Mouse (Mus musculus) adrenal gland, adult 10 weeks (tissue): ENCODE measurements around the gene Qpctl. TPM values are rescaled to one million over a fixed set of nuclear protein-coding genes. Genes with fewer than 3 reads are reported as not detected.

ENCODE experiments used
- polyA plus RNA-seq: library from polyadenylated mRNA; stranded (reverse); fragments of 350-450 nt; fragmentation: Illumina TruSeq; extraction: RNeasy Lipid Tissue Mini Kit (QIAGEN cat#74804); gene quantifications from one replicate; pipeline ENCODE4 v1.2.3, GENCODE M21; 2014; ENCODE audit warnings: low read depth, low replicate concordance

The Qpctl gene
- polyA plus RNA-seq = 10.5 TPM

DNA sequence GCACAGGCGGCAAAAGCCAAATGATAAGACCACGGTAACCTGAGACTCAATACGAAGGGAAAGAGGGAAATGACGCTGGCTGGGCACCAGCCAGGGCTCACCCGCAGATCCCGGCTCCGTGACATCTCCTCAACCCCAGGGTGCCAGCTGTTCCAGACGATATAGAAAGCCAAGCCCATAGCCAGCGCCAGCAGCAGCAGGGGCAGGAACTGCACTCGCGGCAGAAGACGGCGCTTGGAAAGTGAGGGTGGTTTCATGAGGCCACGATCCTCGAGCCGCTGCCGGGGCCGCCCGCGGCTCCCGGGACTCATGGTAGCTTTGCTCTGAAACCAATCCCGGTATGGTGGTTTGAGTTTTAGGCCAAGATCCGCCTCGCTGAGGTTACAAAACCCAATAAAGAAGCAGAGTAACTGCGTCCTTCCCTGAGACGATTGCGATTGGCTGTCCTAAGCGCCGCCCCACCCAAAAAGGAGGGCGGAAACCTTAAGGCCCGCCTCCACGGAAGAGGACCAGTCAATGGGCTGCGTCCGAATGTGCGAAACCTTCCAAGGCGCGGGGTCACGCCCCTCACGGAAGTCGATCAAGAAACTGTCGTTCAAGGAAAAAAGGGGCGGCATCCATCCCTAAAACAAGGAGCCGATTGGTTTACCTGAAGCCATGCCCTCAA is at the start of gene Qpctl:
Gene Qpctl, minus strand, starts transcription at position 417 of the 667 bp plus-strand sequence.

DNA sequence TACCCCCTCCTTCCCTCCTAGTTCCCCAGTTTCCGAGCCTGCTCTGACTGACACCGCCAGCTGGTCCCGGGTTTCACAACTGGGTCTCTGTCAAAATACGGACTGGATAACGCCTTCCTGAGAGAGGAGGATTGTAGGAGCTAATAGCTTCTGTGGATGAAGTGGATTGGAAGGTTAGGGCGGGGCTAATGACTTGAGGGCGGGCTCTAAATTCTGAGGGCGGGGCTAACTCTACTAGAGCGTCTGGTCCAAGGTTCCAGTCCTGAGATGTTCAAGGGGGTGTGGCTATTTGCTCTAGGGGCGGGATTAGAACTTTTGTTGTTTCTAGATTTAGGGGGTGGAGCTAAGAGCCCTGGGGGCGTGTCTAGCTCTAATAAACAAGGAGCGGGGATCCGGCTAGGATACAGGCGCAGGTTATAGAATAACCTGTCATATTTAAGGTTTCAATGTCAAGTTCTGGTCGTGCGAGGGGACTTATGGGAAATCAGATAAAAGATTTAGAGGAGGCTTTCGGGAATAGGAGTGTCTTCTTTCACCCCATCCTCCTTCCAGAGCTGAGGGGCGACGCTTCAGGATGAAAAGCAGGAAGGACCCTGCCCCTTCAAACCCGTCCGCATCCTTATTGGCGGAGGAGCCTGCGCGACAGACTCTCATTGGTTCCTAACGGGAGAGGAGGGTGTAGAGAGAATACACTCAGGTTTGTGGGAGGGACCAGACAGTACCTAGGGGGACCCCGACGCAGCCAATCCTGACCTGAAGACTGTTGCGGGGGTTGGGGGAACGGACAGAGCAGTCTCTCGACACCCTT is 26.8 kb upstream of the Qpctl start, which contains the start of gene Eml2:
Gene Eml2, plus strand, starts transcription at position 714 of the 808 bp plus-strand sequence.

DNA sequence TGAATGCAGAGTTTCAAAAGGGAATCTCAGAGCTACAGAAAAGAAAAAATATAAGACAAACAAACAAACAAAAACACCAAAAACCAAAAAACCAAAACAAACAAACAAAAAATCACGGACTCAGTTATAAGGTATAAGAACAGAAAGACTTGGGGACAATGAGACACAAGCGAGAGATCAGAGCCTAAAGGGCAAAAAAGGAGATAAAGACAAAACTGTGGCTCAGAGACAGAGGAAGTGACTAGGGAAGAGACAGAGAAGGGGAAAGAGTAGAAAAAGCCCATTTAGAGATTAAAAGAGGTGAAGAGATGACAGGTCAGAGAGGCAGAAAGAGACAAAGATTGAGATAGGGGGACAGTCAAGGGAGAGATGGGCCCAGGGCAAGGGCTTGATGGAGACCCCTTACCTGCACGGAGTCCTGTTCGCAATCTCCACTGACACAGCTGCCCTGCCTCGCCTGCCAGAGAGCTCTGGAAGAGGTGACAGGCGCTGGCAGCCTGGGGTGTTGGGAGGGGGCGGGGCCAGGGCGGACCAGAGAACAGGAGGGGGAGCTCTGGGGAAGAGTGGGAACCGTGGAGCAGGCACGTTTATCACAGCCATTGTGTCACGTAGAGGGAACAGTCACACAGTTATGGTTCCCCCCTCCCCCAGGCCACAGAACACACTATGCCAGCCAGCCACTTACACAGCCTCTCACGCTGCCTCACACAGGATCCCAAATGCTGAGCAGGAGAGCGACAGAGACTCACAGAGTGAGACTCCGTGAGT is 16.7 kb upstream of the Qpctl start, which contains the start of gene Gipr:
Gene Gipr, minus strand, starts transcription at position 472 of the 768 bp plus-strand sequence.

DNA sequence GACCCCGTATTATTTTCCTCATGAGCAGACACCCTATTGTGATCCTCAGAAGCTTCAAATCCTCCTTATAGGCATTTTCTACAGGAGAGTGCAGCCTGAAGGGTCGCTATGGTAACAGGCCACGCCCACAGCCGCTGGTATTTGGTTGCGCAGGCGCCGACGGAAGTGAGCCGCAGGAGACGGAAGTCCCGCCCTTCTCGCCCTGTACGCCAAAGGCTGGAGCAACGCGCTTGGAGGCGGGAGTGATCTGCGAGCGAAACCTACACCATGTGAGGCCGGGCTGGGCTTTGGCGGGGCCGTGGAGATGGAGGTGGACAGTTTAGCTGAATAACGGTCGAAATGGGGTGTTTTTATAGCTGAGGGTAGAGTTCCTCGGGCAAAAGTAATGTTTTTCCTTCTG is 535 bp upstream of the Qpctl start, which contains the start of gene Snrpd2:
Gene Snrpd2, plus strand, starts transcription at position 97 of the 400 bp plus-strand sequence.

DNA sequence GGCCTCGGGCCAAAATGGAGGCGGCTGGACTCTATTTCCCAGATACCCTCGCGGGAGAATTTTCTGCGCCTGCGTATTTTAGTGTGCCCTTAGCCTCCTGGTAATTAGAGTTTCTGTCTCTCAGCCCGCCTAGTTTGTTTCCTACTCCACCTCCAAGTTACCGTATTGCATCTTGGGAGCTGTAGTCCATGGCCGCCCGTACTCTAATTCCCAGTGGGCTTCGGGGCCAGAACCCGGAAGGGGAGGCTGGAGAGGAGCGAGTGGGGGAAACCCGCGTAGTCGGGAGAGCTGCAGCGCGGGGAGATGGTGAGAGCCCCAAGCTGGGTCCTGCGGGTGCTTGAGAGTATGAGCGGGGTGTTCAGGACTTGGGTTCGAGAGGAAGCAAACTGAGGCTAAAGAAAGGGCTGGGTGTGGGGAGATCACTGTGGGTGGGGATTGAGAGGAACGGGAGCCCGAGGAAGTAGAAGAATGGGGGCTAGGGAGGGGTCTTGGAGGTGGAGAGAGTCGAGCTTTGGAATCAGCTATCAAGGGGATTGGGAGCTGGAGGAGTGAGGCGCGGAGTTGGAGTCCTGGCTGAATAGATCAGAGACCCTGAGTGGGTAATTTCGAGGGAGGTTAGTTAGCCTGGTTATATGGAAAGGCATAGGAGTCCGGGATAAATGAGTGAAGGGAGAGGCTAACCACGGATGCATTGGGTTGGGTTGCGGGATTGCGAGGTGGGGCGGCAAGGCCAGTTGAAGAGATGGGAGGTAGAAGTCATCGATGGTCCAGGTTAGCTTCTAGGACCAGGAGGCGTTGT is 29.3 kb downstream of the Qpctl start, which contains the start of gene Fbxo46:
Gene Fbxo46, plus strand, starts transcription at position 229 of the 799 bp plus-strand sequence.

DNA sequence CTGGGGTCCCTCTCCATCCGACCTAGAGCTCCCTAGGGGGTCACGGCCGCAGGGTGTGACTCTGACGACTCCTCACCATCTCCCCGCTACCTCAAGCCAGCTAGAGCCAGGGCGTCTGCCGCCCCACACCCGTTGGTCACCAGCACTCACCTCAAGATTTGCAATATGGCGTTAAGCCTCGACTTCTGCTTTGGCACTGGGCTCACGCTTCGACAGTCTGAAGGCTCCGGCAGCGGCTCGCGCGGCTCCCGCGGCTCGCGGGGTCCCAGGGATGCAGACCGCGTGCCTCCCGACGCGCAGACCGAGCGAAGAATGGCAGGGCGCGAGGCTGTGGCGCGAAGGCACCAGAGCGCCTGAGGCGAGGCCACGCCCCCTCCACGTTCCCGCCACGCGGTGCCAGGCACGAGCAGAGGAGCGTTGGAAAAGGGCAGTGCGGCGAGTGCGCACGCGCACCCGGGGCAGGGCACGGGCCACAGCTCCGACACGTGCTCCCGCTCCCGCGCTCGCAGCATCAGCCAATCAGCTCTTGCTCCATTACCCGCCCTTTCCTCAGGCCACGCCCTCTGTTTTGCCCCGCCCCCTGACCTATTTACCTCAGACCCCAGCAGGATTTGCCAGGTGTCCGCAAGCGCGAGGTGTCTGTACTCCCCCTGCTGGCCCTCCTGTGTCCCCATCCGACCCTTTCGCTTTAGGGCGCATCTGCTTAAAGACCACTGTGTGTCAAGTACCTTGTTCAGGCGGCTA is 30.9 kb downstream of the Qpctl start, which contains the start of gene Gm4969:
Gene Gm4969, minus strand, starts transcription at position 341 of the 744 bp plus-strand sequence.

DNA sequence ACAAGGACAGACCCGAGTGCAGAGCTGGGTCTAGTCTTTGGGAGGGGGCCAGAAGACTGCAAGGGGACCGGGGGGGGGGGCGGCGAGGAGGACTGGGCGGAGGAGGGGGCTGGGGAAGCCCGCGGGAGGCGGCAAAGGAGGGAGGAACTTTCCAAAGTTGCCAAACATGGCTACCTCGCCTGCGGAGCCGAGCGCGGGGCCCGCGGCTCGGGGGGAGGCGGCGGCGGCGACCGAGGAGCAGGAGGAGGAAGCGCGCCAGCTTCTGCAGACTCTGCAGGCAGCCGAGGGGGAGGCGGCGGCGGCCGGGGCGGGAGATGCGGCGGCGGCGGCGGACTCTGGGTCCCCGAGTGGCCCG is 54.6 kb downstream of the Qpctl start, which contains the start of gene Six5:
Gene Six5, plus strand, starts transcription at position 124 of the 355 bp plus-strand sequence.

Other genes with a start within 250 kb of the Qpctl start
- not detected for gene Ccdc61, start 238.9 kb downstream of the Qpctl start, polyA plus RNA-seq
- gene Nova2, start 223.4 kb downstream of the Qpctl start, polyA plus RNA-seq = 0.93 TPM
- not detected for gene Nanos2, start 161.9 kb downstream of the Qpctl start, polyA plus RNA-seq
- not detected for gene Mypop, start 158.0 kb downstream of the Qpctl start, polyA plus RNA-seq
- gene Irf2bp1, start 145.2 kb downstream of the Qpctl start, polyA plus RNA-seq = 2.5 TPM
- gene Foxa3, start 125.8 kb downstream of the Qpctl start, polyA plus RNA-seq = not detected
- gene Sympk, start 124.9 kb downstream of the Qpctl start, polyA plus RNA-seq = 7.6 TPM
- gene Rsph6a, start 94.6 kb downstream of the Qpctl start, polyA plus RNA-seq = not detected
- gene Dmwd, start 73.1 kb downstream of the Qpctl start, polyA plus RNA-seq = 1.3 TPM
- 11.7 TPM for gene Dmpk, start 65.4 kb downstream of the Qpctl start, polyA plus RNA-seq
- gene Six5, start 54.7 kb downstream of the Qpctl start, polyA plus RNA-seq = 1.5 TPM
- gene Gm4969, start 30.9 kb downstream of the Qpctl start, polyA plus RNA-seq = not detected
- 0.82 TPM for gene Fbxo46, start 29.4 kb downstream of the Qpctl start, polyA plus RNA-seq
- 2.0 TPM for gene Snrpd2, start 431 bp upstream of the Qpctl start, polyA plus RNA-seq
- gene Gipr, start 16.8 kb upstream of the Qpctl start, polyA plus RNA-seq = not detected
- not detected for gene Eml2, start 27.1 kb upstream of the Qpctl start, polyA plus RNA-seq
- gene Gpr4, start 63.2 kb upstream of the Qpctl start, polyA plus RNA-seq = 5.4 TPM
- gene Opa3, start 79.0 kb upstream of the Qpctl start, polyA plus RNA-seq = 13.0 TPM
- 17.5 TPM for gene Vasp, start 122.5 kb upstream of the Qpctl start, polyA plus RNA-seq
- gene Ppm1n, start 130.8 kb upstream of the Qpctl start, polyA plus RNA-seq = not detected
- gene Rtn2, start 133.3 kb upstream of the Qpctl start, polyA plus RNA-seq = 1.9 TPM
- gene Fosb, start 160.8 kb upstream of the Qpctl start, polyA plus RNA-seq = 1.3 TPM
- not detected for gene Ercc1, start 195.5 kb upstream of the Qpctl start, polyA plus RNA-seq
- gene Cd3eap, start 210.2 kb upstream of the Qpctl start, polyA plus RNA-seq = 1.8 TPM
- not detected for gene Ppp1r13l, start 210.5 kb upstream of the Qpctl start, polyA plus RNA-seq
- 0.41 TPM for gene Ercc2, start 232.7 kb upstream of the Qpctl start, polyA plus RNA-seq